Mouse (Mus musculus) limb, embryonic 11.5 days (tissue): ENCODE data around the gene Sufu. TPM values are rescaled to one million over a fixed set of nuclear protein-coding genes. Genes with fewer than 3 reads are reported as not detected.

ENCODE experiments used
- ATAC-seq: fragments of 200-750 bp; cut with Nextera tagmentation; 2 replicates; pipeline ENCODE4 v1.8.0; 2017; ENCODE audit warnings: low read depth; ENCODE audit not compliant: insufficient number of reproducible peaks, low FRiP score, low TSS enrichment
- DNase-seq: peaks from one replicate; pipeline ENCODE4 v3.0.0-alpha.2; 2015; ENCODE audit warnings: low spot score
- H3K27ac ChIP-seq: fragments of 300-500 bp; sonication (generic); replicated peaks from 2 replicates; pipeline ENCODE4 v1.5.1; 2014; ENCODE audit warnings: low read depth, mild to moderate bottlenecking, low read length
- H3K27me3 ChIP-seq: fragments of 300-500 bp; sonication (generic); 2 replicates; pipeline ENCODE4 v1.6.1; 2014; ENCODE audit warnings: mild to moderate bottlenecking, low read length, mixed read lengths; ENCODE audit not compliant: control insufficient read depth, insufficient read depth
- H3K36me3 ChIP-seq: fragments of 300-500 bp; sonication (generic); 2 replicates; pipeline ENCODE4 v1.6.1; 2014; ENCODE audit warnings: mild to moderate bottlenecking, low read length, moderate library complexity, mixed read lengths; ENCODE audit not compliant: control insufficient read depth, insufficient read depth
- H3K4me1 ChIP-seq: fragments of 300-500 bp; sonication (generic); 2 replicates; pipeline ENCODE4 v1.6.1; 2014; ENCODE audit warnings: low read length, mixed read lengths; ENCODE audit not compliant: control insufficient read depth, insufficient read depth
- H3K4me2 ChIP-seq: fragments of 300-500 bp; sonication (generic); 2 replicates; pipeline ENCODE4 v1.6.1; 2014; ENCODE audit warnings: low read depth, mild to moderate bottlenecking, moderate library complexity; ENCODE audit not compliant: severe bottlenecking
- H3K4me3 ChIP-seq: fragments of 300-500 bp; sonication (generic); 2 replicates; pipeline ENCODE4 v1.5.1; 2014; ENCODE audit warnings: low read depth, low read length
- H3K9ac ChIP-seq: fragments of 300-500 bp; sonication (generic); 2 replicates; pipeline ENCODE4 v1.6.1; 2014; ENCODE audit warnings: mild to moderate bottlenecking, low read length
- H3K9me3 ChIP-seq: fragments of 300-500 bp; sonication (generic); 2 replicates; pipeline ENCODE4 v1.6.1; 2016; ENCODE audit warnings: low read length; ENCODE audit not compliant: control insufficient read depth
- WGBS: fragments of 180-500 bp; shearing (Covaris S2); extraction: QIAGEN DNeasy Blood & Tissue Kit; methylation state at CpG from one replicate; pipeline ENCODE4 v1.1.7; 2014; 5-methylcytosine and 5-hydroxymethylcytosine counted together
- polyA plus RNA-seq: library from polyadenylated mRNA; unstranded; fragments of >200 nt; fragmentation: Nextera tagmentation; extraction: Ambion mirVana; gene quantifications from 2 replicates; pipeline ENCODE4 v1.2.1, GENCODE M21; 2014

The Sufu gene
- polyA plus RNA-seq, 1 experiment from 2014 or later, result 45.3 TPM

GRCm38 (mm10) chr19:46447110-46447509 lies 50.4 kb downstream of the Sufu start:
- Histone ChIP-seq H3K27me3 (no peaks in the 10 kb centered on the region), H3K9me3 (no peaks in the 10 kb centered on the region), H3K4me3 (no peak overlapping the region), H3K27ac (no peak overlapping the region), H3K9ac (no peak overlapping the region), H3K4me1 (peaks cover 24% of the 10 kb centered on the region), H3K4me2 (no peak overlapping the region), H3K36me3 (no peaks in the 10 kb centered on the region)
- ATAC-seq (no peak), DNase-seq (no peak)
- 62% methylated on average over 7 of the region's 7 CpGs for WGBS

GRCm38 (mm10) chr19:46447911-46448310 lies 51.2 kb downstream of the Sufu start:
- Histone ChIP-seq H3K9ac (no peak overlapping the region), H3K27me3 (no peaks in the 10 kb centered on the region), H3K9me3 (no peaks in the 10 kb centered on the region), H3K27ac (0 out of 2 replicates have a peak overlapping the region, but pooled peaks have one; percentile 30), H3K4me1 (peaks cover 21% of the 10 kb centered on the region), H3K4me2 (no peak overlapping the region), H3K36me3 (no peaks in the 10 kb centered on the region), H3K4me3 (no peak overlapping the region)
- DNase-seq, result no peak
- peak; percentile 48; the same call in 1 of the 2 replicates for ATAC-seq
- 45% methylated on average over 6 of the region's 6 CpGs for WGBS

GRCm38 (mm10) chr19:46449261-46450005 lies 52.7 kb downstream of the Sufu start:
- no peak overlapping the region for H3K27ac ChIP-seq
- DNase-seq (no peak), ATAC-seq (no peak)
- no peaks in the 10 kb centered on the region for H3K9me3 ChIP-seq
- no peak overlapping the region for H3K4me2 ChIP-seq
- WGBS, result 82% methylated on average over 7 of the region's 7 CpGs
- no peak overlapping the region for H3K9ac ChIP-seq
- H3K27me3 ChIP-seq, result no peaks in the 10 kb centered on the region
- no peak overlapping the region for H3K4me3 ChIP-seq
- H3K36me3 ChIP-seq, result 0 out of 2 replicates have a peak, but pooled peaks cover 2% of the 10 kb centered on the region
- H3K4me1 ChIP-seq, result peaks cover 12% of the 10 kb centered on the region

- Histone ChIP-seq H3K9me3 (no peaks in the 10 kb centered on the region), H3K27me3 (no peaks in the 10 kb centered on the region), H3K4me3 (no peak overlapping the region), H3K4me2 (no peak overlapping the region), H3K27ac (no peak overlapping the region), H3K9ac (no peak overlapping the region), H3K36me3 (0 out of 2 replicates have a peak, but pooled peaks cover 2% of the 10 kb centered on the region), H3K4me1 (peaks cover 19% of the 10 kb centered on the region)
- DNase-seq, result peak; percentile 51
- no peak for ATAC-seq
- WGBS, result 46% methylated on average over 10 of the region's 10 CpGs
Observed at GRCm38 (mm10) chr19:46452052-46452827, 55.5 kb downstream of the Sufu start.

- Histone ChIP-seq H3K4me3 (no peak overlapping the region), H3K27me3 (no peaks in the 10 kb centered on the region), H3K4me2 (no peak overlapping the region), H3K4me1 (peaks cover 13% of the 10 kb centered on the region), H3K27ac (no peak overlapping the region), H3K9me3 (no peaks in the 10 kb centered on the region), H3K36me3 (0 out of 2 replicates have a peak, but pooled peaks cover 2% of the 10 kb centered on the region), H3K9ac (no peak overlapping the region)
- 89% methylated on average over 9 of the region's 9 CpGs for WGBS
- DNase-seq, result no peak
- no peak for ATAC-seq
Observed at GRCm38 (mm10) chr19:46452916-46453315, 56.2 kb downstream of the Sufu start.

- Histone ChIP-seq H3K4me2 (no peak overlapping the region), H3K36me3 (0 out of 2 replicates have a peak, but pooled peaks cover 5% of the 10 kb centered on the region)
Observed at GRCm38 (mm10) chr19:46454126-46454880, 57.6 kb downstream of the Sufu start.

GRCm38 (mm10) chr19:46455032-46455431 lies 58.3 kb downstream of the Sufu start:
- Histone ChIP-seq H3K9ac (0 out of 2 replicates have a peak overlapping the region, but pooled peaks have one; percentile 17), H3K27me3 (no peaks in the 10 kb centered on the region), H3K4me2 (no peak overlapping the region), H3K4me3 (no peak overlapping the region), H3K9me3 (no peaks in the 10 kb centered on the region), H3K27ac (no peak overlapping the region; the same call in 1 of the 2 replicates), H3K4me1 (peaks cover 6% of the 10 kb centered on the region; the same call in 1 of the 2 replicates), H3K36me3 (peaks cover 8% of the 10 kb centered on the region; the same call in 1 of the 2 replicates)
- no peak for DNase-seq
- ATAC-seq, result no peak
- WGBS, result 71% methylated on average over 1 of the region's 1 CpGs

More at GRCm38 (mm10) chr19:46454126-46454880, 57.6 kb downstream of the Sufu start:
- Histone ChIP-seq H3K4me3 (no peak overlapping the region), H3K27me3 (no peaks in the 10 kb centered on the region), H3K9ac (no peak overlapping the region), H3K9me3 (no peaks in the 10 kb centered on the region), H3K27ac (no peak overlapping the region), H3K4me1 (peaks cover 6% of the 10 kb centered on the region; the same call in 1 of the 2 replicates)
- no peak for ATAC-seq
- WGBS, result 71% methylated on average over 20 of the region's 20 CpGs
- no peak for DNase-seq

GRCm38 (mm10) chr19:46455556-46455955 lies 58.9 kb downstream of the Sufu start:
- peaks cover 6% of the 10 kb centered on the region; the same call in 1 of the 2 replicates for H3K4me1 ChIP-seq
- peaks cover 8% of the 10 kb centered on the region; the same call in 1 of the 2 replicates for H3K36me3 ChIP-seq
- ATAC-seq (no peak), DNase-seq (no peak)
- H3K9ac ChIP-seq, result no peak overlapping the region
- H3K27ac ChIP-seq, result no peak overlapping the region; the same call in 1 of the 2 replicates
- H3K9me3 ChIP-seq, result no peaks in the 10 kb centered on the region
- WGBS, result 93% methylated on average over 8 of the region's 8 CpGs
- H3K4me2 ChIP-seq, result no peak overlapping the region
- H3K27me3 ChIP-seq, result no peaks in the 10 kb centered on the region
- H3K4me3 ChIP-seq, result no peak overlapping the region
